Mouse (Mus musculus) mouse embryonic stem cell (cell line): ENCODE results near the gene Cct3.
"Not testable (repeated sequence)": the region's sequence is repeated elsewhere in the genome, so short reads cannot be mapped to it uniquely, and the experiment has no call there.

ENCODE experiments used
- in situ Hi-C, 2 experiments: fragments of 300-500 bp; cut with MboI; formaldehyde crosslinking; loops; 1 replicate in 1 of 2; 3 replicates in 1 of 2; pipeline ENCODE4 v1.14.3; 2019 to 2020; ENCODE audit warnings: low sequenced_read_pairs in 2 of 2, low pct_unique_long_range_greater_than_20kb in 1 of 2, mixed read lengths in 1 of 2; ENCODE audit not compliant: unreplicated experiment in 1 of 2

Gene Cct3

DNA sequence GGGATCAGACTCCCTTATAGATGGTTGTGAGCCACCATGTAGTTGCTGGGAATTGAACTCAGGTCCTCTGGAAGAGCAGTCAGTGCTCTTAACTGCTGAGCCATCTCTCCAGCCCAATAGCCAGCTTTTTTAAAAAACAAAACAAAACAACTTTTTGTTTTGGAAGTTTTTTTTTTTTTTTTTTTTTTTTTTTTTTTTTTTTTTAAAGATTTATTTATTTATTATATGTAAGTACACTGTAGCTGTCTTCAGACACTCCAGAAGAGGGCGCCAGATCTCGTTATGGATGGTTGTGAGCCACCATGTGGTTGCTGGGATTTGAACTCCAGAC lies 11.4 kb upstream of the Cct3 start:
- in situ Hi-C loops = not testable (repeated sequence)

DNA sequence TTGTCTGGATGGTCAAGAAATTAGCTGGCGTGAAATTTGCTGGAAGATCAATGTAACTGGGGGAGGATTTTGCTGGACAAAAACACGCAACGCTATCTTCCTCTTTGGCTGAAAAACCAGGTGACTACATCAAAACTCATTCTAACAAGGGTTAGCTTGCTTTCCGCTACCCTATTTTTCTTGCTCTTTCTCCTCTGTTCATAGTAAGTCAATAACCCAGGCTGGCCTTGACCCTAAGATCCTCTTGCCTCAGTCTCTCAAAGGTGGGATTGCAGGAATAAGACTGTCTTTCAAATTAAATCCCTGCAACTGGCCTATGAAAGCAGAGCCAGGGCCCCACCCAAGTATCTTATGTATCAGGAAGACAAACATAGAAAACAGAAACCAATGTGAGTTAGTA lies 9.8 kb upstream of the Cct3 start, which contains the start of gene Gm38392:
Gene Gm38392 (minus strand): TSS at position 101 of the 400 bp plus-strand sequence.
- in situ Hi-C loops = no loop called here

DNA sequence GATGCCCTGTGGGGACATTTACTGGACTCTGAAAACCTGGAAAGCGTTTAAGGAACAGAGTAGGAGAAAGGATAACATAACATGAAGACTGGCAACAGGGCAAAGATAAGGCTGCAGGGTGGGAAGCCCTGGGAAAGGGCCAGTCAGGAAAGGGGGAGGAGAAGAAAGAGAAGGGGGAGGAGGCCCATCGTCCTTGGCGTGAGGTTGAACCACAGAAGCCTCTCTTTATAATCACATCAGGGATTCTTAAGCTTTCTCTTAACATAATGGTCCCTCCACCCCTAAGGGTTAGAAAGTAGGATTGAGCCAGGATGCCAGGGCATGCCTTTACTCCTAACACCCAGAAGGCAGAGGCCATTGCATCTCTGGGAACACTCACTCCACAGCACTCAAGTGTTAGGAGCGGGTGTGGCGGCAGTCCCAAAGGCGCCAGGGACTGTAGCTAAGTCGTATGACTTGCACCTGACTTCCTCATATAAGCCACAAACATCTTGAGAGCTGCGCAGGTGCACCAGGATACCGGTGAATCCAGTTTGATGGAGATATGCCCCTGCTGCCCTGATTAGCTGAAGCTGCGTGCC lies 8.7 kb upstream of the Cct3 start:
- in situ Hi-C loops = not testable (repeated sequence)

DNA sequence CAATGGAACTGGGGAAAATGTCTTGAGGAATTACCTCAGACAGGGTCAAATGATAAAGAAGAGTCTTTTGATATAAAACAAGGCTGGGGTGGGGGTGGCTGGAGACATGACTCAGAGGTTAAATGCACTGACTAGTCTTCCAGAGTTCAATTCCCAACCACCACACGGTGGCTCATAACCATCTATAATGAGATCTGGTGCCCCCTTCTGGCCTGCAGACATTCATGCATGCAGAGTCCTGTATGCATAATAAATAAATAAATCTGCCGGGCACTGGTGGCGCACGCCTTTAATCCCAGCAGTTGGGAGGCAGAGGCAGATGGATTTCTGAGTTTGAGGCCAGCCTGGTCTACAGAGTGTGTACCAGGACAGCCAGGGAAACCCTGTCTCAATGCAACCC lies 4.9 kb upstream of the Cct3 start:
- in situ Hi-C loops = loop anchor here in 1 of 2 experiments (5.0 kb wide), 1 partner anchor 45 kb away; no protein-coding TSS in a partner anchor

DNA sequence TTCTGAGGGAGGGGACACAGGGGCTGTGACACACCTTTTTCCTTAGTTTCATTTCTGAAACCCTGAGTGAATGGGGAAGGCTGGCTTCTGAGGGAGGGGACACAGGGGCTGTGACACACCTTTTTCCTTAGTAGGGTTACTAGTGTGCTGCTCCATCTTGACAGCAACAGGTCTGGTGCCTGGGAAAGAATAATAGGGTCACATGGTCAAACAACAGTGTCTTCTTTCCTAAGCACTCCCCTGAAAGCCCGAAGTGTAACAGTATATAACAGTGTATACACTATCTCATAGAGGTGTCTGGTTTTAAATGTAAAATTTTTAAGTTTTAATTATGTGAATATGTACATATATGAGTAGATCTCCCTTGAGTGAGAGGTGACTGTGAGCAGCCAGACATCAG lies 1.6 kb upstream of the Cct3 start:
- in situ Hi-C loops = not testable (repeated sequence)

DNA sequence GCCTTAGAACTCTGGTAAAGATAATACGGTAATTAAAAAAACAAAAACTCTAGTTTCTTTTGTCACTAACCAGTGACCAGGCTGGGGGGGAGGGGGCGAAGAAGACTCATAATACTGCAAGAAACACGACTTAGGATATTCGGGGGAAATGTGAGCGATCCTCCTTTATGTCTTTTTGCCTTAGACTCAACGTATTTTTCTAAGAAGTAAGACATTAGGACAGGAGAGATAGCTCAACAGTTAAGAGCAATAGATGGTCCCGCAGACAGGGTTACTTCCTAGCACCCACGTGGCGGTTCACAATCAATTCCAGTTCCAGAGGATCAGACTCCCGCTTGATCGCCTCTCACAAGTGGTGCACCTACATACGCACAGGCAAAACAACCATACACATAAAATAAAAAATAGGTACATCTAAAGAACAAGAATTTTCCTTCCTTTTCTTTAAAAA lies 781 bp upstream of the Cct3 start:
- in situ Hi-C loops = no loop called here

DNA sequence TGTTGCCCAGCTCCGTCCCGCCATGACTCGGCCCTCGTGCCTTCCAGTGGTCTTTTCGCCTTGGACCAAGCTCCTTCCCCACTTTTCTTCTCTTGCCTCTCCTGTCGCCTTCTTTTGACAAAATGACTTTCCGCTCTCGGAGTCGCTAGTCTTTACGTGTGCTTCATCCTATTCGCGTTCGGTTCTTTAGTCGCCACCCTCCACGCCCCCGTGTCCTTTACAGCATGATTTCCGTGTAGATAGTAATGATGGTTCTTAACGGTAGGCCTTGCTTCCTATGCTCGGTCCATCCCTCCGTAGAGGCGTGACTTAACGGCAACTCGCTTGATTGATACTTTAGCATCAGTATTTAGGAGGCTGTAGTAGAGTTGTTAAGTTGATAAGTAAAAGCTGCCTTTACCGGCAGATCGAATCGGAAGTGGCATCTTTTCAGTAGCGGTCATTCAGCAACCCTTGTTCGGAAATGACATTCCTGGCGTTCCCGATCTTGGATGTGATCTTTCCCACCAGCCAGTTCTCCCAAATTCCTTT lies 470 bp downstream of the Cct3 start:
- in situ Hi-C loops = no loop called here

DNA sequence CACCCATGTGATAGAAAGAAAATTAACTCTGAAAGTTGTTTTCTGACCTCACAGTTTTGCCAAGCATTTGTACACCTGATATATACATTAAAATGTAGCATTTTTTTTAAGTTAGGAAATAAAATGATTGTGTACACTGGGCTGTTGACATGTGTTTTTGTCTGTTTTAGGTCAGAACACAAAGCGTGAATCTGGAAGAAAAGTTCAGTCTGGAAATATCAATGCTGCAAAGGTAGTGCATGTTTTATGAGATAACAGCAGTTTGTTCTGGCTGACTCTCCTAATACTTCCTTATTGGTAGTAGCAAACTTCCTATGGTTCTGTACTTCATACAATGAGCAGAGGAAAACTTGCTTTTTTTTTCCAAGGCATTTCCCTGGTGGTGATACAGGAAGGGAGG lies 2.3 kb downstream of the Cct3 start:
- in situ Hi-C loops = no loop called here

DNA sequence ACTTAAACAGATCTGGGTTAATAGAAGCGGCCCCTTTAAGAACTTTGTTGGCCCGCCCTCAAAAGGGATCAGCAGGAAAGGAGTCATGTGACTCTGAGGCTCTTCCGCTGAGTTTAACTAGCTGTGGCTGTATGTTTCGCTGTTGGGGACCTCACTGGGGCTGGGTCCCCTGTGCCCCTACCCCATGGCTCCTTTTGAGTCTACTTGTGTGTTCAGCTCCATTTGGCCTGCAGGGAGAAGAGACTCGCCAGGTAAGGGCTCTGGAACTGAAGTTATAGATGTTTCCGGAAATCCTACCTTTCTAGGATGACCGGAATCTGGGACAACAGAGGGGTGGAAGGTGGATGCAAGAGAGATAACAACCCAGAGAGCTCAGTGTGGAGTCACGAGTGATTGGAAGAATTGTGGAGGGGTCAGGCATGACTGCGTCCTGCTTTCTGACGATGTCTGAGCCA lies 28.1 kb downstream of the Cct3 start, which contains the start of gene Glmp:
Gene Glmp (plus strand): TSS at position 73 of the 455 bp plus-strand sequence.
- in situ Hi-C loops = loop anchor here (25.0 kb wide), 1 partner anchor 1712 kb away; no protein-coding TSS in a partner anchor

DNA sequence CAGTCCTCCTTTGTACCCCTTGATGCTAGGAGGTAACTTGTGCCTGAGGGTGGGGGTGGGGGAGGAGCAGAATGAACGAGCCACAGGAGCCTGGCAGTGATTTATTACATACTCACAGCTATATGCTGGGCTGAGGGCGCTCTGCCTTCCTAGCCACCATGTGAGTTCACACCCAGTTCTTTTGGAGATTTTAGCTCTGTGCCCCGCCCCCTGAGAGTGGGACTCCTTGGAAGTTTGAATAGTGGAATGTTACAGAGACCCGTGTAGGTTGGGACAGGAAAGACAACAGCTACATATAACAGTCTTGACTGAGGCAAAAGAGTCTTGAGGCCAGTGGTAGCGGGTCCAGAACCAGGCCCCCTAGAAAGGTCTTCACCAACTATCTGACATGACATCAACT lies 32.0 kb downstream of the Cct3 start:
- in situ Hi-C loops = no loop called here

DNA sequence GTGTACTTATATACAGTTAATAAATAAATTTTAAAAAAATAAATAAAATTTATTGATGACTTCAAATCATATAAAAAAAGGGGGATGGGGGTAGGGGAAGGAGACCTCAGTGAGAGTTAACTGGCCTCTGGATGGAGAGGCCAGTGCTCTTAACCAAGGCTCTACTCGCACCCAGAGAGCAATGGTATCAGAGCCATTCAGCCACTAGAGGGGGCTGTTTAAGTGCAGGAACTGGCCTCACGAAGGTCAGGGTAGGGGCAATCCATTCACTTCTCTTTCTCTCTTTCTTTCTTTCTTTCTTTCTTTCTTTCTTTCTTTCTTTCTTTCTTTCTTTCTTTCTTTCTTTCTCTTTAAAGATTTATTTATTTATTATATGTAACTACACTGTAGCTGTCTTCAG lies 34.4 kb downstream of the Cct3 start:
- in situ Hi-C loops = no loop called here

DNA sequence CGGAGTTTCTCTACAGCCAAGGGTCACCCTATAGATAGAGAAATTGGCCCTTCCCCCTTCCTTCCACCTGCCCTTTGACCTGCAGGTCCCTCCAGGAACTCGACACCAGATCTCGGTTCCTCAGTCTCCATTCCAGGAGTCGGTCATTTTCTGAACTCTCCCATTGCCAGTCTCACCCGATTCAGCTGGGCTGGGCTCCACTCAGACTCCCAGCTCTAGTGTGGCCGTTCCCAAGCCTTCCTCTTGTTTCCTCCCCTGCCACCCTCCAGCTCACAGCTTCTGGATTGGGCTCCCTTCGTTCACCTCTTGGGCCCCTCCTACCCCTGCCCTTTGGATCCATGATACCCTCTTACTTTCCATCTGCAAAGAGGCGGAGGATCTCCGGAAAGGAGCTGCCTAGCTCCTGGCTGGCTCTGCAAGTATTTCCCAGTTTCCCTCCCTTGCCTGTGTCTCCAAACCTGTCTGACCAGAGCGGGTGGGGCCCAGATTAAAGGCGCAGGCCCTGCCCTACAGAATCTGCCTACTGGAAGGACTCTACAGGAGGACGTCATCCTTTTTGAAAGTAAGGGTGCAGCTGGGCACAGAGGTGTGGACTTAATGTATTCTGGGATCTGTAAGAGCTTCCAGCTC lies 37.2 kb downstream of the Cct3 start:
- in situ Hi-C loops = no loop called here

DNA sequence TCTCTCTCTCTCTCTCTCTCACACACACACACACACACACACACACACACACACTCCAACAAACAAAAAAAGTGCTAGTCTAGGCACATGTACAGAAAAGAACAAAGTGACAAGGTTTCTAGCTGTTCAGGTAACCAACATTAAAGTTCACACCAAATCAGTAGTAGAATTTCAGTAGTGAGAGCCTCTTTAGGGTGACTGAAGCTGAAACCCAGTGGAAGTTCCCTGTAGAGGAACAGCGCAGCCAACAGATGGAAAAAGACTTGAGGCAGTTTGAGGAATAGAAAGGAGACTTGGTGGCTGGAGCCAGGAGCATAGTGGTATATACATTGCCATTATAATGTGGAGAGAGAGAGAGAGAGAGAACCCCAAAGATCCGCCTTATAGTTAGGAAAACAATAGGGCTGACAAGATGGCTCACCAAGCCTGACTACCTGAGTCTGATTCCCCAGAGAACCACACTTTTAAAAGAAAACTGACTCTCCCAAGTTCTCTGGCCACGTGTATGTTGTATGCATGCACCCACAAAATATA lies 38.1 kb downstream of the Cct3 start:
- in situ Hi-C loops = no loop called here

DNA sequence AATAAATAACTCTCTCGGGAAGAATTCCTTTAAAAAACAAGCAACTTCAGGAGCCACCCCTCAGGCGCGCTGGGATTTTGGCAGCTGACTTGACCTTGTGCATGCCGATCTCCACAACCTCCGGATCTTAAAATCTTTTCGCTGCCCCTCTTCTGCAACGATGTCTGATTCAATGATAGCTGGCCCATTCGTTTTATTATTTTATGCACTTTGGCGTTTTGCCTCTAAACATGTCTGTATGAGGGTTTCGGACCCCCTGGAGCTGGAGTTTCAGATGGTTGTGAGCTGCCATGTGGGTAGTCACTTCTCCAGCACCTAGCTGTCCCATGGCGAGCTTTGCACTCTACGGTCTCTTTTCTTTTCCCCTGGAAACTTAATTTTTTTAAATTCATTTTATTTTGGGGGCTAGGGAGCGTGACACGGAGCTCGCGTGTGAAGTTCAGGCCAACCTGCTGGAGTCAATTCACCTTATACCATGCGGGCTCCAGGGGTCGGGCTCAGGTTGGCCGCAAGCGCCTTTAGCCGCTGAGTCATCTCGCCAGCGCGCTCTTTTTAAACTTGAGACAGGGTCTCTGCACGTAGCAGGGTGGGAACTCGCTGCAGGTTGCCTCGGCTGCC lies 38.6 kb downstream of the Cct3 start:
- in situ Hi-C loops = no loop called here

DNA sequence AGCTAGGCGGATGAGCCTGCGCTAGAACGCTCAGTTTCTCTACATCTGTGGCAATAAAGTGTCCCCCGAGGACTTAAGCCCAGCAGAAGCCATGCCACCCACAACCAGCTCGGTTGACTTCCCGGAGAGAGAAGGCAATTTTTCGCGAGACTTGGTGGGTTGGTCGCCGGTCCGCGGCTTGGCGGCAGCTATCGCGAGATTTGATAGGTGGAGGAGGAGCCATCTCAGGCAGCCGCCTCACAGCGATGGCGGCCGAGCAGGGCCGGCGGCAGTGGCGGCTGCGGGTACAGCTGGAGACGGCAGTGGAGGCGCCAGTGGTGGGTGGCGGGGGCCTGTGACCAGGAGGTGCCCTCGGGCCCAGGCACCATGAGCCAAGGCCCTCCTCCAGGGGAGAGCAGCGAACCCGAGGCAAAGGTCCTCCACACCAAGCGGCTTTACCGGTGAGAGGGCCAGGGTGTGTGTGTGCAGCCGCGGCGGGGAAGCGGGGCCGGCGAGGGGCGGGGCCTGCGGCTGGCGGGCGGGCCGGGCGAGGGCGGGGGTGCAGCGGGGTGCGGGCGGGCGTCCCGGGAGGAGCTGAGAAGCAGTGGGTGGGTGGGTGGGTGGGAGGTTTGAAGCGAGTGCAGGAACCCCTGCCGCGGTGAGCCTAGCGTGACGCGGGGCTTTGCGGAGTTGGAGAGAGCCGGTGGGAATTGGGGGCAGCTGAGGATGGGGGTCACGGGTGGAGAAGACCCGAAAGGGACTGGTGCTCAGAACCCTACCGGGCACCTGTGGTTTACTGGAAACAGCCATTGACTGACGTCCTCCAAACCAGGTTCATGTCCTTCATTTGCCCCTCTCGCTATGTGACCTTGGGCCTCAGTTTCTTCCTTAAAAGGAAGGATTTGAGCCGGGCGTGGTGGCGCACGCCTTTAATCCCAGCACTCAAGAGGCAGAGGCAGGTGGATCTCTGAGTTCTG lies 39.4 kb downstream of the Cct3 start, which contains the start of the genes Tmem79 and Smg5:
Gene Tmem79 (minus strand): TSS at position 91 of the 956 bp plus-strand sequence.
Gene Smg5 (plus strand): TSS at position 203 of the 956 bp plus-strand sequence.
- in situ Hi-C loops = no loop called here

DNA sequence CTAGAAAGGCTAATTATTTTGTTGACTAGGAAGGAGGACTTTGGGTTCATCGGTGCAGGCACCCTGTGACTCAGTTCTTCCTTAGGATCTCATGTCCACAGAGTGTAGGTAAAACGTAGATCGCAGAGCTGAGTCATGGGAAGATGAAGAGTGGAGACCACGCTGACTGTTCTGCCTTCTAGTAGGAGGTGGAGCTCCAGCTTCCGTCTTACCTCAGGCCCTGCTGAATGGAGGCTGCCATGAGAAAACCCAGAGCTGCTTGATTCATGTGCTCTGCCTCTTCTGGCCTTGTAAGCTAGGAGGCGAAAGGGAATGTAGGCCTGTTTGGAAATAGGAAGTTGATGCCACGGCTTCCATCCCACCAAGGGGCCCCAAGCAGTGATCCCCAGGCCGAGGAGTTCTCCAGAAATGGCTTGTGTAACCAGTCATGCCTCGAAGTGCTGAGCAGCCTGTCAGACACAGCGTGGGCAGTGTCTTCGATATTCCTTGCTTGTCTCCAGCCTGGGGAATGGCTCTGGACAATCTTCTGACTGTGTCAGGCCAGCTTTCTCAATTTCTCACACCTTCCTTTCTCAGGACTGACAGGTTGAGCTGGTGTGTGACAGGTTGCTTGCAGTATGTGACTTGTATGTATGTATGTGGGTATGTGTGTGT lies 40.6 kb downstream of the Cct3 start:
- in situ Hi-C loops = no loop called here

DNA sequence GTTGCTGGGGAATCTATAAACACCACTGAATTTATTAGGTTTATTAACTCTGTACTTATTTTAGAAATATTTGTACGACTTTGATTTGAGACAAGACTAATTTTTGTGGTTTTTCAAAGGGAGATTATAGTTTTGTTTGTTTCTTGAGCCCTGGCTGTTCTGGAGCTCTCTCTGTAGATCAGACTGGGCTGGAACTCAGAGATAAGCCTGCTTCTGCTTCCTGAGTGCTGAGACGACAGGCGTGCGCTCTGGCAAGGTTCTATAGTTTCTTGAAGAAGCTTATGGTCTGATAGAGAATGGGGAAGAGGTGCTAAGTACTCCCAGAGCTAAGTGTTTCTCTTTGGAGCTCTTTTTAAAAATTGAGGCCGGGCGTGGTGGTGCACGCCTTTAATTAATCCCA lies 41.4 kb downstream of the Cct3 start:
- in situ Hi-C loops = no loop called here

DNA sequence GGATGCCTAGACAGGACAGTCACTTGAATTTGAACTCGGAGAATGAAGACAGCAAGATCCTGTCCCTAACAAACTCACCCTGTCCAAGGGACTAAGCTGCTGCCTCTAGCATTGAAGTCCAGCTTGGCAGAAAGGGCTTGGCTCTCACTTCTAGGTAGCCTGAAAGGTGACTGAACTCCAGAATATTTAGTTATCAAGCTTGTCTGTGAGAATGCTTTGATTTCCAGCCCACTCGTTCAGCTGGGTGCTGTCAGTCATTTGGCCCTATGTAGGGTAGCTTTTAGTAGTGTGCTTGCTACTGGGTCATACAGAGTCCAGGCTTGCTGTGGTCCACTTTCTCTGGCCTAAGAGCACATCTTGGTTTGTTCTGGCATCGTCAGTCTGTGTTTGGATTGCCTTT lies 42.1 kb downstream of the Cct3 start:
- in situ Hi-C loops = no loop called here
